Mouse (Mus musculus): ENCODE data around the gene Ces1f.

Ces1f gene

GRCm38 (mm10) chr8:93272686-93273085 lies 6.9 kb downstream of the Ces1f start:
- Histone ChIP-seq H3K9me3 (ENCODE audit: low read length) (no peaks in the 10 kb centered on the region), H3K4me1 (replicated peaks; ENCODE audit: low read depth, low read length) (peaks cover 3% of the 10 kb centered on the region; the same call in 1 of the 2 replicates), H3K4me3 (replicated peaks; ENCODE audit: low read length) (no peak overlapping the region), H3K27me3 (ENCODE audit: insufficient read depth, low read length) (no peaks in the 10 kb centered on the region), H3K36me3 (ENCODE audit: insufficient read depth, low read length) (no peaks in the 10 kb centered on the region)
- TF ChIP-seq CTCF (conservative IDR thresholded peaks at IDR 0.05; ENCODE audit: low read length): no peak

- TF ChIP-seq NANOG (IDR thresholded peaks at IDR 0.05; ENCODE audit: borderline replicate concordance, low read length) (no peak), POU5F1 (IDR thresholded peaks at IDR 0.05; ENCODE audit: borderline replicate concordance, low read length) (no peak), CTCF (conservative IDR thresholded peaks at IDR 0.05; ENCODE audit: low read length) (no peak)
- Histone ChIP-seq H3K4me1 (replicated peaks; ENCODE audit: low read depth, low read length) (no peaks in the 10 kb centered on the region), H3K9me3 (ENCODE audit: low read length) (no peaks in the 10 kb centered on the region), H3K27me3 (ENCODE audit: insufficient read depth, low read length) (no peaks in the 10 kb centered on the region), H3K36me3 (ENCODE audit: insufficient read depth, low read length) (no peaks in the 10 kb centered on the region), H3K4me3 (replicated peaks; ENCODE audit: low read length) (no peak overlapping the region)
These were observed 18.1 kb downstream of the Ces1f start for GRCm38 (mm10) chr8:93261436-93261835.

- H3K4me1 ChIP-seq (replicated peaks; ENCODE audit: low read depth, low read length): no peaks in the 10 kb centered on the region
- no peaks in the 10 kb centered on the region for H3K36me3 ChIP-seq (ENCODE audit: insufficient read depth, low read length)
- TF ChIP-seq POU5F1 (IDR thresholded peaks at IDR 0.05; ENCODE audit: borderline replicate concordance, low read length) (no peak), CTCF (conservative IDR thresholded peaks at IDR 0.05; ENCODE audit: low read length) (no peak), NANOG (IDR thresholded peaks at IDR 0.05; ENCODE audit: borderline replicate concordance, low read length) (no peak)
- H3K4me3 ChIP-seq (replicated peaks; ENCODE audit: low read length): no peak overlapping the region
- no peaks in the 10 kb centered on the region for H3K27me3 ChIP-seq (ENCODE audit: insufficient read depth, low read length)
- H3K9me3 ChIP-seq (ENCODE audit: low read length): no peaks in the 10 kb centered on the region
These were observed 27.1 kb downstream of the Ces1f start for GRCm38 (mm10) chr8:93252400-93252925.

- Histone ChIP-seq H3K4me3 (replicated peaks; ENCODE audit: low read length) (no peak overlapping the region), H3K4me1 (replicated peaks; ENCODE audit: low read depth, low read length) (no peaks in the 10 kb centered on the region), H3K36me3 (ENCODE audit: insufficient read depth, low read length) (no peaks in the 10 kb centered on the region), H3K27me3 (ENCODE audit: insufficient read depth, low read length) (no peaks in the 10 kb centered on the region), H3K9me3 (ENCODE audit: low read length) (no peaks in the 10 kb centered on the region)
- TF ChIP-seq POU5F1 (IDR thresholded peaks at IDR 0.05; ENCODE audit: borderline replicate concordance, low read length): no peak
- TF ChIP-seq NANOG (IDR thresholded peaks at IDR 0.05; ENCODE audit: borderline replicate concordance, low read length): no peak
- TF ChIP-seq CTCF (conservative IDR thresholded peaks at IDR 0.05; ENCODE audit: low read length): no peak
These were observed 33.5 kb downstream of the Ces1f start for GRCm38 (mm10) chr8:93246057-93246456.

- no peak overlapping the region for H3K4me3 ChIP-seq (replicated peaks; ENCODE audit: low read length)
- H3K9me3 ChIP-seq (ENCODE audit: low read length): peaks cover 22% of the 10 kb centered on the region
- no peaks in the 10 kb centered on the region for H3K36me3 ChIP-seq (ENCODE audit: insufficient read depth, low read length)
- no peaks in the 10 kb centered on the region for H3K4me1 ChIP-seq (replicated peaks; ENCODE audit: low read depth, low read length)
- TF ChIP-seq NANOG (IDR thresholded peaks at IDR 0.05; ENCODE audit: borderline replicate concordance, low read length): no peak
- TF ChIP-seq CTCF (conservative IDR thresholded peaks at IDR 0.05; ENCODE audit: low read length): no peak
- TF ChIP-seq POU5F1 (IDR thresholded peaks at IDR 0.05; ENCODE audit: borderline replicate concordance, low read length): no peak
- H3K27me3 ChIP-seq (ENCODE audit: insufficient read depth, low read length): no peaks in the 10 kb centered on the region
These were observed 39.7 kb downstream of the Ces1f start for GRCm38 (mm10) chr8:93239884-93240283.

GRCm38 (mm10) chr8:93235681-93236080 lies 43.9 kb downstream of the Ces1f start:
- Histone ChIP-seq H3K27me3 (ENCODE audit: insufficient read depth, low read length) (no peaks in the 10 kb centered on the region), H3K4me1 (replicated peaks; ENCODE audit: low read depth, low read length) (no peaks in the 10 kb centered on the region), H3K36me3 (ENCODE audit: insufficient read depth, low read length) (no peaks in the 10 kb centered on the region), H3K9me3 (ENCODE audit: low read length) (peaks cover 22% of the 10 kb centered on the region), H3K4me3 (replicated peaks; ENCODE audit: low read length) (no peak overlapping the region)
- TF ChIP-seq NANOG (IDR thresholded peaks at IDR 0.05; ENCODE audit: borderline replicate concordance, low read length) (no peak), CTCF (conservative IDR thresholded peaks at IDR 0.05; ENCODE audit: low read length) (no peak), POU5F1 (IDR thresholded peaks at IDR 0.05; ENCODE audit: borderline replicate concordance, low read length) (no peak)

- Histone ChIP-seq H3K36me3 (ENCODE audit: insufficient read depth, low read length) (no peaks in the 10 kb centered on the region), H3K4me1 (replicated peaks; ENCODE audit: low read depth, low read length) (no peaks in the 10 kb centered on the region), H3K27me3 (ENCODE audit: insufficient read depth, low read length) (no peaks in the 10 kb centered on the region), H3K9me3 (ENCODE audit: low read length) (peaks cover 22% of the 10 kb centered on the region), H3K4me3 (replicated peaks; ENCODE audit: low read length) (no peak overlapping the region)
- TF ChIP-seq POU5F1 (IDR thresholded peaks at IDR 0.05; ENCODE audit: borderline replicate concordance, low read length) (no peak), CTCF (conservative IDR thresholded peaks at IDR 0.05; ENCODE audit: low read length) (no peak), NANOG (IDR thresholded peaks at IDR 0.05; ENCODE audit: borderline replicate concordance, low read length) (no peak)
These were observed 44.8 kb downstream of the Ces1f start for GRCm38 (mm10) chr8:93234706-93235105.

GRCm38 (mm10) chr8:93234068-93234467 lies 45.5 kb downstream of the Ces1f start:
- Histone ChIP-seq H3K27me3 (ENCODE audit: insufficient read depth, low read length) (no peaks in the 10 kb centered on the region), H3K9me3 (ENCODE audit: low read length) (peaks cover 21% of the 10 kb centered on the region), H3K4me3 (replicated peaks; ENCODE audit: low read length) (no peak overlapping the region), H3K36me3 (ENCODE audit: insufficient read depth, low read length) (no peaks in the 10 kb centered on the region), H3K4me1 (replicated peaks; ENCODE audit: low read depth, low read length) (no peaks in the 10 kb centered on the region)
- TF ChIP-seq POU5F1 (IDR thresholded peaks at IDR 0.05; ENCODE audit: borderline replicate concordance, low read length) (no peak), NANOG (IDR thresholded peaks at IDR 0.05; ENCODE audit: borderline replicate concordance, low read length) (no peak), CTCF (conservative IDR thresholded peaks at IDR 0.05; ENCODE audit: low read length) (no peak)

GRCm38 (mm10) chr8:93229446-93229845 lies 50.1 kb downstream of the Ces1f start, which contains the start of gene Ces1e:
Gene Ces1e (minus strand): TSS chr8:93229619.
- TF ChIP-seq CTCF (conservative IDR thresholded peaks at IDR 0.05; ENCODE audit: low read length) (no peak), POU5F1 (IDR thresholded peaks at IDR 0.05; ENCODE audit: borderline replicate concordance, low read length) (no peak), NANOG (IDR thresholded peaks at IDR 0.05; ENCODE audit: borderline replicate concordance, low read length) (no peak)
- no peaks in the 10 kb centered on the region for H3K27me3 ChIP-seq (ENCODE audit: insufficient read depth, low read length)
- no peaks in the 10 kb centered on the region for H3K4me1 ChIP-seq (replicated peaks; ENCODE audit: low read depth, low read length)
- no peaks in the 10 kb centered on the region for H3K36me3 ChIP-seq (ENCODE audit: insufficient read depth, low read length)
- no peaks in the 10 kb centered on the region for H3K9me3 ChIP-seq (ENCODE audit: low read length)
- H3K4me3 ChIP-seq (replicated peaks; ENCODE audit: low read length): no peak within 1 kb of the TSS

Measured in E14TG2a.4 (cell line).